Mouse (Mus musculus) ES-E14 (cell line): ENCODE measurements around the gene Kntc1.

Source experiments
- HCFC1 ChIP-seq: IDR thresholded peaks from 2 replicates; pipeline ENCODE4 v1.6.1; 2012; ENCODE audit warnings: low read length, inconsistent platforms, borderline replicate concordance; ENCODE audit not compliant: insufficient read depth
- ZNF384 ChIP-seq: IDR thresholded peaks from 2 replicates; pipeline ENCODE4 v1.6.1; 2012; ENCODE audit warnings: low read depth, low read length, inconsistent platforms

- TF ChIP-seq HCFC1 (no peak), ZNF384 (no peak)
These were observed 116.9 kb downstream of the Kntc1 start for GRCm38 (mm10) chr5:123866457-123866856.
